Mouse (Mus musculus) forebrain, embryonic 10.5 days (tissue): ENCODE results near the gene Gch1. TPM values are rescaled to one million over a fixed set of nuclear protein-coding genes. Genes with fewer than 3 reads are reported as not detected.

Experiments
- DNase-seq: peaks from one replicate; pipeline ENCODE4 v3.0.0-alpha.2; 2017; ENCODE audit warnings: low spot score; ENCODE audit errors: extremely low spot score
- H3K27ac ChIP-seq: fragments of 300-500 bp; sonication (generic); 2 replicates; pipeline ENCODE4 v1.5.1; 2016; ENCODE audit warnings: mild to moderate bottlenecking
- H3K27me3 ChIP-seq: fragments of 300-500 bp; sonication (generic); 2 replicates; pipeline ENCODE4 v1.6.1; 2016; ENCODE audit warnings: mild to moderate bottlenecking; ENCODE audit not compliant: poor library complexity, severe bottlenecking
- H3K36me3 ChIP-seq: fragments of 300-500 bp; sonication (generic); replicated peaks from 2 replicates; pipeline ENCODE4 v1.6.1; 2016; ENCODE audit warnings: mild to moderate bottlenecking, moderate library complexity
- H3K4me1 ChIP-seq: fragments of 300-500 bp; sonication (generic); 2 replicates; pipeline ENCODE4 v1.6.1; 2016
- H3K4me3 ChIP-seq: fragments of 300-500 bp; sonication (generic); 2 replicates; pipeline ENCODE4 v1.5.1; 2016; ENCODE audit warnings: mild to moderate bottlenecking, moderate library complexity
- H3K9me3 ChIP-seq: fragments of 300-500 bp; sonication (generic); 2 replicates; pipeline ENCODE4 v1.6.1; 2016; ENCODE audit warnings: mild to moderate bottlenecking, moderate library complexity
- WGBS: fragments of 180-500 bp; shearing (Covaris S2); methylation state at CpG from one replicate; pipeline ENCODE4 v1.1.7; 2016; 5-methylcytosine and 5-hydroxymethylcytosine counted together
- polyA plus RNA-seq: library from polyadenylated mRNA; unstranded; fragments of >200 nt; fragmentation: Nextera tagmentation; extraction: Ambion mirVana; gene quantifications from 2 replicates; pipeline ENCODE4 v1.2.1, GENCODE M21; 2016

Gch1 gene
- polyA plus RNA-seq, 1 experiment from 2014 or later = 0.73 TPM

DNA sequence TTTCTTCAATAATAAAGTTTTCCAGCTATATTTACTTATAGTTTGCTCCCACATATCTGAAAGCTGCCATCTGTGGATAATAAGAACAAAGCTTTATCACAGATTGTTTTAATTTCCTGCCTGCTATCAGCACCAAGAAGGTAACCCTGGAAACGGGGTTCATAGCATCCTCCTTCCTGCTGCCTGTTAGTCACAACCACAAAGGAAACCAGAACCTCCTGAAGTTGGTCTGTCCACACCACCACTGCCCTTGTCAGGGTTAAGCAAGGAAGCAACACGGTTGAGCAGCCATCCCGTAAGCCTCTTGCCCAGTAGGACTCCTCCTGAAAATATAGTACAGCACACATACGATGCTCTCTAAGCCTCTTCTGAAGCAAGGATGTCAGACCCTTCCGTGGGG lies 17.1 kb downstream of the Gch1 start:
- Histone ChIP-seq H3K4me3 (no peak overlapping the region), H3K9me3 (no peaks in the 10 kb centered on the region), H3K36me3 (no peaks in the 10 kb centered on the region), H3K4me1 (0 out of 2 replicates have a peak, but pooled peaks cover 2% of the 10 kb centered on the region), H3K27me3 (no peaks in the 10 kb centered on the region), H3K27ac (no peak overlapping the region)
- no peak for DNase-seq
- WGBS = 78% methylated on average over 5 of the region's 5 CpGs

DNA sequence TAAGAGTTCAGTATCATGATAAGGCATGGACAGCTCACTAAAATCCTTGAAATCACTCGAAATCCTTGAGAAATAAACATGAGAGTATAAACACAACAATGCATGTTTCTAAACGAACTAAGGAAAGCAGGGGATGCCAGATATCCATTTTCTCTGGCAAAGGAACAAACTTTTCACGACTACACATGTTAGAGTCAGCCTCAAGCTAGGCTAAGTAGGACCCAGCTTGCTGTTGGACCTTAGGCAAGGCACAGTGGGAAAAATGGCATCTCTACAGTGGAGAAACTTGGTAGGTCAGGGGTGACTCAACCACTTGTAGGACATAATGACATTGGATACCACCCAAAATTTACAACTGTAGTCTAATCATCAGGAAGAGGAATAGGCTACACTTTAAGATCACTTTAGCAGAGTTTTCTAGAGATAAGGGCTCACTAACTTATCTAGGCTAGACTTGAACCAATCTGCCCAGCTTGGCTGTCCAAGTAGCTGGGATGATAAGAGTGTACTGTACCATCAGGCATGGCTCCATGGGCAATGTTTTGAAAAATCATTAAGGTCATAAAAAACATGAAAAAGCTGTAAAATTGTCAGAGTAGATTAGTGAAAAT lies 18.6 kb downstream of the Gch1 start:
- no peaks in the 10 kb centered on the region for H3K36me3 ChIP-seq
- no peak for DNase-seq
- 72% methylated on average over 3 of the region's 3 CpGs for WGBS

GRCm38 (mm10) chr14:47169677-47170410 lies 19.4 kb downstream of the Gch1 start:
- Histone ChIP-seq H3K36me3 (no peaks in the 10 kb centered on the region), H3K4me3 (no peak overlapping the region), H3K27me3 (no peaks in the 10 kb centered on the region), H3K9me3 (no peaks in the 10 kb centered on the region), H3K27ac (no peak overlapping the region), H3K4me1 (0 out of 2 replicates have a peak, but pooled peaks cover 2% of the 10 kb centered on the region)
- no peak for DNase-seq
- 84% methylated on average over 9 of the region's 9 CpGs for WGBS

More for the DNA sequence above, 18.6 kb downstream of the Gch1 start:
- H3K27ac ChIP-seq = no peak overlapping the region
- 0 out of 2 replicates have a peak, but pooled peaks cover 2% of the 10 kb centered on the region for H3K4me1 ChIP-seq
- H3K9me3 ChIP-seq = no peaks in the 10 kb centered on the region
- no peak overlapping the region for H3K4me3 ChIP-seq
- H3K27me3 ChIP-seq = no peaks in the 10 kb centered on the region

GRCm38 (mm10) chr14:47165741-47166140 lies 23.5 kb downstream of the Gch1 start:
- DNase-seq = no peak
- no peaks in the 10 kb centered on the region for H3K27me3 ChIP-seq
- no peaks in the 10 kb centered on the region for H3K4me1 ChIP-seq
- H3K27ac ChIP-seq = no peak overlapping the region
- 88% methylated on average over 5 of the region's 5 CpGs for WGBS
- no peaks in the 10 kb centered on the region for H3K36me3 ChIP-seq
- H3K4me3 ChIP-seq = no peak overlapping the region
- H3K9me3 ChIP-seq = no peaks in the 10 kb centered on the region

- no peak overlapping the region for H3K4me3 ChIP-seq
- 0 out of 2 replicates have a peak, but pooled peaks cover 1% of the 10 kb centered on the region for H3K4me1 ChIP-seq
- 87% methylated on average over 5 of the region's 5 CpGs for WGBS
- no peaks in the 10 kb centered on the region for H3K9me3 ChIP-seq
- no peaks in the 10 kb centered on the region for H3K36me3 ChIP-seq
- no peaks in the 10 kb centered on the region for H3K27me3 ChIP-seq
- no peak overlapping the region for H3K27ac ChIP-seq
- DNase-seq = no peak
These were observed 24.1 kb downstream of the Gch1 start for GRCm38 (mm10) chr14:47165117-47165516.

- Histone ChIP-seq H3K27ac (no peak overlapping the region), H3K4me1 (0 out of 2 replicates have a peak, but pooled peaks cover 2% of the 10 kb centered on the region), H3K9me3 (no peaks in the 10 kb centered on the region), H3K36me3 (no peaks in the 10 kb centered on the region), H3K4me3 (no peak overlapping the region), H3K27me3 (no peaks in the 10 kb centered on the region)
- no peak for DNase-seq
- 66% methylated on average over 5 of the region's 5 CpGs for WGBS
These were observed 27.2 kb downstream of the Gch1 start for GRCm38 (mm10) chr14:47161921-47162427.

DNA sequence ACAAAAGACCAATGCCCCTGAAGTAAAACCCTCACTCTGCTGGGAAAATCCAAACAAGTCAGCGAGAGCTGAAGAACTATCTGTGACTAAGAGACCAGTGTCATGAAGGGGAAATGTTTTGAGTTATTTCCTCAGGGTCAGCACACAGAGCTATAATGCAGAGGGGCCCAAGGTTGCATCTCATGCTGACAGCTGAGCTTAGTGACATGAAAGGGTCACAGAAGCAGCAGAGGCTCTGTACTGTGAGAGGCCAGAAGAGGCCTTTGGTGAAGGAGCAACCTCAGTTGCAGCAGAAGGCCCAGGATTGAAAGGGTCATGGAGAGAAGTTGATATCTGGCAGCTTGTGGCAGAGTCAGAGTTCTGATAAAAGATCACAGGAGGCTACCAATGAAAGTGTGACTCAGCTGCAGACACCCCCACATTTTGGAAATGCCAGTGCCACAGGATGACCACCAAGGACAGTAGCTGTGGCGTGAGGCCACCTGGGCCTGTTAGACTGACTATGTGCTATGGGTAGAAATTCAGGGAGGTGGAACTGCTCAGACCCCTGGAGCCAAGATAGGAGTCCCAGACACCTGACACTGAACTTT lies 29.1 kb downstream of the Gch1 start:
- Histone ChIP-seq H3K4me3 (no peak overlapping the region), H3K27me3 (no peaks in the 10 kb centered on the region), H3K27ac (no peak overlapping the region), H3K4me1 (0 out of 2 replicates have a peak, but pooled peaks cover 2% of the 10 kb centered on the region), H3K36me3 (no peaks in the 10 kb centered on the region), H3K9me3 (no peaks in the 10 kb centered on the region)
- 85% methylated on average over 2 of the region's 2 CpGs for WGBS
- DNase-seq = no peak

DNA sequence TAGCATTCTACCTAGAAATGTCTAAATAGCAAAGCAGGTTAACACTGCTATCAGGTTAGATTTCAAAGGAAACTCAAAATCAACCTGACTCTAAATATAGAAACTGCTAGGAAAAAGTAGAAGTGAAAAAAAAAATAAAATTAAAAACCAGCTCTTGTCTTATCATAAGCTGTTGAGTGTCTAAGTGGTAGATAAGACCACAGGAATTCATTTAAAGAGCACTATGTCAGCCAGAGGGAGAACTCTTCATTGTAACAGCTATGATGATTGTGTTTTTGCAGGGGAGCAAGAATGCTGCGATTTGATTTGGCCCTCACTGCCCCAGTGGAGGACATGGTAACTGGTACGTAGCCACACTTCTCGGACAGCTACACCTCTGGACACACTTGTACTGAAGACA lies 34.9 kb downstream of the Gch1 start:
- Histone ChIP-seq H3K9me3 (no peaks in the 10 kb centered on the region), H3K4me1 (no peaks in the 10 kb centered on the region), H3K36me3 (no peaks in the 10 kb centered on the region), H3K4me3 (no peak overlapping the region), H3K27me3 (no peaks in the 10 kb centered on the region), H3K27ac (no peak overlapping the region)
- 97% methylated on average over 3 of the region's 3 CpGs for WGBS
- DNase-seq = no peak

GRCm38 (mm10) chr14:47151306-47151705 lies 37.9 kb downstream of the Gch1 start:
- no peaks in the 10 kb centered on the region for H3K27me3 ChIP-seq
- H3K4me3 ChIP-seq = no peak overlapping the region
- no peaks in the 10 kb centered on the region for H3K9me3 ChIP-seq
- no peaks in the 10 kb centered on the region for H3K4me1 ChIP-seq
- WGBS = 91% methylated on average over 6 of the region's 6 CpGs
- H3K36me3 ChIP-seq = no peaks in the 10 kb centered on the region
- DNase-seq = no peak
- H3K27ac ChIP-seq = no peak overlapping the region

DNA sequence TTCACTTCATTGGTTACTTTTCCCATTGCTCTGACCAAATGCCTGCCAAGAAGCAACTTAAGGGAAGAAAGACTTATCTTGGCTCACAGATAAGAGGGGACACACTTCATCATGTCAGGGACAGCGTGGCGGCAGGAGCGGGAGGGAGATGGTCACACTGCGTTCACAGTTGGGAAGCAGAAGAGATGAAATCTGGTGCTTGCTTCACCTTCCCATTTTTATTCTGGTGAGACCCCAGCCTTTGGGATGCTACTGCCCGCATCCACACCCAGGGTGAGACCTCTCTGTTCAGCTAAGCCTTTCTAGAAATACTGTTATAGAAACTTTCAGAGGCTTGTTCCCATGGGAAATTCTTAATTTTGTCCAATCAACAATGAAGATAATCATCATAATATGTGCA lies 44.9 kb downstream of the Gch1 start:
- H3K9me3 ChIP-seq = no peaks in the 10 kb centered on the region
- no peak overlapping the region for H3K27ac ChIP-seq
- H3K36me3 ChIP-seq = no peaks in the 10 kb centered on the region
- 97% methylated on average over 5 of the region's 5 CpGs for WGBS
- DNase-seq = no peak
- no peak overlapping the region for H3K4me3 ChIP-seq
- no peaks in the 10 kb centered on the region for H3K4me1 ChIP-seq
- H3K27me3 ChIP-seq = no peaks in the 10 kb centered on the region

GRCm38 (mm10) chr14:47138853-47139252 lies 50.4 kb downstream of the Gch1 start:
- DNase-seq = no peak
- Histone ChIP-seq H3K36me3 (no peaks in the 10 kb centered on the region), H3K27me3 (no peaks in the 10 kb centered on the region), H3K4me3 (no peak overlapping the region), H3K4me1 (no peaks in the 10 kb centered on the region), H3K27ac (no peak overlapping the region), H3K9me3 (no peaks in the 10 kb centered on the region)
- 81% methylated on average over 3 of the region's 3 CpGs for WGBS

DNA sequence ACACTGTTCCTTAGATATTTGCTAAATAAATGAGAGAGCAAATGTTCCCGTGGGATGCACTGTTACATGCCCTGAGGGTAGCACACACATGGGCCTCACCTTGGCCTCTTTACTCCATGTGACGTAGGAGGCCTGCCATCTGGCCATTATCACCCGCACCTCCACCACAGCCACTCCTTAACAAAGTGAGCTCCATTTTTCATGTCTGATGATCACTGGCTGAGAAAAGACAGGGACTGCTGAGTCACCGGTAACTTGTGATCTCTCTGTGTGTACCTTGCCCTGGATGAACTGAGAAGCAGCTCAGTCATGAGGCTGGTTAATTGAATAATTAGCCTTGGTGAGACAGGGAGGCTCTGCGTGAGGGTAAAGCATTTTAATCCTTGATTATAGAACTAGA lies 52.6 kb downstream of the Gch1 start:
- H3K4me3 ChIP-seq = no peak overlapping the region
- 83% methylated on average over 5 of the region's 5 CpGs for WGBS
- no peaks in the 10 kb centered on the region for H3K36me3 ChIP-seq
- no peaks in the 10 kb centered on the region for H3K27me3 ChIP-seq
- no peaks in the 10 kb centered on the region for H3K4me1 ChIP-seq
- no peak overlapping the region for H3K27ac ChIP-seq
- no peak for DNase-seq
- H3K9me3 ChIP-seq = no peaks in the 10 kb centered on the region

DNA sequence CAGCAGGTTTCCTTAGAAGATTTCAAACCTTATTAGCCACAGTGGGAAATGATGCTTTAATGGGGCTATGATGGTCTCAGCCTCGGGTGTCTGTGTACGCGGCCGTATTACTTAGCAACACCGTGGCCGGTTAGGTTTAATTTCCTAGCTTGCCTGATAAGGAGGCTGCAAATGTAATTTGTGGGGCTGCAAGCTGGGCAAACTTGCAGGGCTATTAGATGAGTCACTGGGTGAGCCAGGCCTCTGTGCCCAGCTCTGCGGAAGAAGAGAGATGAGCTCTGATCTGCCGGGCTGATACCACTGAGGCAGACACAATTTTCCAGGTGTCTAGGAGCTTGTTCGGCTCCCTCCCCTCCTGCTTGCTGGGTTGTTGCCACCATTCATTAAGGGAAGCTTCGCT lies 55.3 kb downstream of the Gch1 start:
- H3K9me3 ChIP-seq = no peaks in the 10 kb centered on the region
- no peak overlapping the region for H3K4me3 ChIP-seq
- H3K36me3 ChIP-seq = no peaks in the 10 kb centered on the region
- no peak overlapping the region for H3K27ac ChIP-seq
- H3K27me3 ChIP-seq = no peaks in the 10 kb centered on the region
- 87% methylated on average over 10 of the region's 10 CpGs for WGBS
- no peaks in the 10 kb centered on the region for H3K4me1 ChIP-seq
- DNase-seq = no peak
